Mouse (Mus musculus) olfactory bulb, adult 2 months (tissue): ENCODE results near the gene Pemt. TPM values are rescaled to one million over a fixed set of nuclear protein-coding genes. Genes with fewer than 3 reads are reported as not detected.

ENCODE experiments used
- H3K27ac ChIP-seq: fragments of 200-500 bp; 2 replicates; pipeline ENCODE4 v1.5.1; 2012; ENCODE audit warnings: low read depth, low read length; ENCODE audit not compliant: insufficient read depth
- H3K4me1 ChIP-seq: fragments of 200-500 bp; 2 replicates; pipeline ENCODE4 v1.6.1; 2012; ENCODE audit warnings: low read length; ENCODE audit not compliant: control insufficient read depth, insufficient read depth
- H3K4me3 ChIP-seq: fragments of 200-500 bp; 2 replicates; pipeline ENCODE4 v1.5.1; 2012; ENCODE audit warnings: mild to moderate bottlenecking, low read depth, low read length, moderate library complexity; ENCODE audit not compliant: insufficient read depth
- CTCF ChIP-seq: fragments of 200-500 bp; IDR thresholded peaks from 2 replicates; pipeline ENCODE4 v1.5.1; 2012; ENCODE audit warnings: low read depth, mild to moderate bottlenecking, low read length, moderate library complexity; ENCODE audit not compliant: insufficient read depth
- POLR2A ChIP-seq: fragments of 200-500 bp; IDR thresholded peaks from 2 replicates; pipeline ENCODE4 v1.6.1; 2012; ENCODE audit warnings: mild to moderate bottlenecking, low read depth, low read length, moderate library complexity; ENCODE audit not compliant: insufficient read depth
- WGBS: fragments of 180-500 bp; shearing (Covaris S2); methylation state at CpG from one replicate; pipeline ENCODE4 v1.1.7; 2018; 5-methylcytosine and 5-hydroxymethylcytosine counted together
- polyA plus RNA-seq: library from polyadenylated mRNA; stranded (reverse); fragments of >200 nt; gene quantifications from 2 replicates; pipeline ENCODE4 v1.2.4, GENCODE M21; 2012; ENCODE audit warnings: low replicate concordance; ENCODE audit not compliant: missing spikeins, insufficient read depth, insufficient read length

Gene Pemt
- polyA plus RNA-seq, 1 experiment = not detected

DNA sequence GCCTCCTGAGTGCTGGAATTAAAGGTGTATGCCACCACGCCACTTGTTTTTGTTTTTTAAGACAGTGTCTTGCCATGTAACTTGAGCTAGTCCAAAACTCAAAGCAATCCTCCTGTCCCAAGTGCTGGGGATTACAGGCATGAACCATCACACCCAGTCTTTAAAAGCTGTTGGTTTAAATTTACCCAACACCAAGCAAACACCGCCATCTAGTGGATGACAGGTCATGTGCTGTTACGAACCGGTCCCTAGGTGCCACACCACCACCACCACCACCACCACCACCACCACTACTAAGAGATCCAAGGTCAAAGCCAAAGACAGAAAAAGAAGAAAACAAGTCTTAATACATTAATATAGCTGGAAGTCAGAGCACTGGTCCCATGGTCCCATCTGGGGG, 30.5 kb upstream of the Pemt start:
- no peak for TF ChIP-seq POLR2A
- TF ChIP-seq CTCF = no peak
- no peak overlapping the region for H3K27ac ChIP-seq
- 27% methylated on average over 4 of the region's 4 CpGs for WGBS
- no peak overlapping the region for H3K4me3 ChIP-seq
- peaks cover 2% of the 10 kb centered on the region; the same call in 1 of the 2 replicates for H3K4me1 ChIP-seq

DNA sequence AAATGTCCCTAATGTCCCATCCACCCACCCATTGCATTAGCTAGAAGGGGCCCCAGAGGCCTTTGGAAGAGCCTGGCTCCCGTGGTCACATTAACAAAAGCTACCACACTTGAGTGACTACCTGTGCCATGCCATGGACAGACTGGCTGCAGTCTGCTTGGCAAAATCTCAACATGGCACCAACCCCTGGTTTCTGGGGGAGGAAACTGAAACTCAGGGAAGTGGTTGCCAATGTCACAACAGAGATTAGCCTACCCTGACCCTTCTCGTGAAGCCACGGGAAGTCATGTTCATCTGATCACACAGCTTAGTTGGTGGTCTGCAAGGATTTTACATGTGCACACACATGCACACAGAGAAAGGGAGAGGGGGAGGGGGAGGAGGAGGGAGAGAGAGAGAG, 29.9 kb upstream of the Pemt start:
- WGBS = 76% methylated on average over 3 of the region's 3 CpGs
- H3K4me3 ChIP-seq = no peak overlapping the region
- peaks cover 2% of the 10 kb centered on the region; the same call in 1 of the 2 replicates for H3K4me1 ChIP-seq
- no peak overlapping the region for H3K27ac ChIP-seq
- TF ChIP-seq CTCF (no peak), POLR2A (no peak)

DNA sequence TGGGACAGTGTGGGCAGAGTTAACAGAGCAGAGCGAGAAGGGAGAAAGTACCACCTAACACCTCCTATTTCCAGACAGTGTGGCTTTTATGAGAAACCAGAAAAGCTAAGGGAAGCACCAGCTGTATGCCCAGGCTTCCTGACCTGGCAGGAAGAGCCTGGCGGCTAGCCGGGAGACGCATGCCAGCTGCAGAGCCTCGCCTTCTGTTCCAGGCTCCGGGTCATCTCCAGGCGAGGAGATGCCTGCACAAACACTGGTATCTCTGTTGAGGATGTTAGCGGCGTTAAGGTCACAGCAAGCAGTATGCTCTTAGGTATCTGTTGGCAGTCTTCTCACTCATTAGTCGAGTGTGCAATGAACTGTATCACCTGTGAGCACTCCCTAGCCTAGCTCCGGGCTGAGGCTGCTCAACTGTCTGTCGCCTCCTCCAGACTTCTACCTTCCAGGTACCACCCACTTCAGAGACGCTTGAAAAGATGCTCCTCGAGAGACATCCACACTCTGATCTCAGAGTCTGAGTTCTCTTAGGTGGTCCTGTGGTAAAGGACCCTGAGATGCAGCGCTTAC, 27.7 kb upstream of the Pemt start:
- TF ChIP-seq CTCF (no peak), POLR2A (no peak)
- 62% methylated on average over 15 of the region's 15 CpGs for WGBS
- Histone ChIP-seq H3K27ac (no peak overlapping the region), H3K4me1 (peaks cover 2% of the 10 kb centered on the region; the same call in 1 of the 2 replicates), H3K4me3 (no peak overlapping the region)

- no peak overlapping the region for H3K4me3 ChIP-seq
- peaks cover 2% of the 10 kb centered on the region; the same call in 1 of the 2 replicates for H3K4me1 ChIP-seq
- TF ChIP-seq POLR2A (no peak), CTCF (no peak)
- no peak overlapping the region for H3K27ac ChIP-seq
Measured at GRCm38 (mm10) chr11:60073121-60073520, 26.8 kb upstream of the Pemt start.

GRCm38 (mm10) chr11:60071221-60071620, 24.9 kb upstream of the Pemt start:
- no peak for TF ChIP-seq POLR2A
- TF ChIP-seq CTCF = no peak
- H3K4me1 ChIP-seq = peaks cover 2% of the 10 kb centered on the region; the same call in 1 of the 2 replicates
- no peak overlapping the region for H3K27ac ChIP-seq
- no peak overlapping the region for H3K4me3 ChIP-seq
- WGBS = 91% methylated on average over 6 of the region's 6 CpGs

- no peak overlapping the region for H3K4me3 ChIP-seq
- TF ChIP-seq POLR2A (no peak), CTCF (0 out of 2 replicates have a peak, but pooled peaks have one; percentile 13)
- H3K27ac ChIP-seq = no peak overlapping the region
- WGBS = 26% methylated on average over 8 of the region's 8 CpGs
- peaks cover 2% of the 10 kb centered on the region; the same call in 1 of the 2 replicates for H3K4me1 ChIP-seq
Measured at GRCm38 (mm10) chr11:60070599-60070998, 24.3 kb upstream of the Pemt start.

- TF ChIP-seq CTCF (no peak), POLR2A (no peak)
- H3K4me3 ChIP-seq = no peak overlapping the region
Measured at GRCm38 (mm10) chr11:60068631-60069030, 22.3 kb upstream of the Pemt start.

DNA sequence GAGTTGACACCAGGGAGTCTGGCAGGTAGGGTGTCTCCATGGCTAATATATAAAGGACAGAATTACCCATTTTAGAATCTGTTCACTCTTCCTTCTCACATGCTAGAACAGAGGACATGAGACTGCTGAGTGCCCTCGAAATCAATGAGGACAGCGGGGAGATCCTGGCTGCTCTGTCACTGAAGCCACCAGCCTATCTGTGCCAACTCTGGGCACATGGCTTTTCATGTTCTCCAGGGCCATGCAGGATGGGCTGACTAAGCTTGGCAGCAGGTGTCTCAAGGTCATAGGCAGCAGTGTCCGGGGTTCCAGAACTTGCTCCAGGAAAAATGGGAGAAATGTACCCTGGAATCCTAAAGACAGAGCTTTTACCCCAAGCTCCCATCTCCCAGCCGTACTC, 21.4 kb upstream of the Pemt start:
- Histone ChIP-seq H3K4me3 (no peak overlapping the region), H3K4me1 (no peaks in the 10 kb centered on the region), H3K27ac (no peak overlapping the region)
- no peak for TF ChIP-seq POLR2A
- WGBS = 88% methylated on average over 4 of the region's 4 CpGs

More at GRCm38 (mm10) chr11:60068631-60069030, 22.3 kb upstream of the Pemt start:
- Histone ChIP-seq H3K27ac (no peak overlapping the region), H3K4me1 (no peaks in the 10 kb centered on the region)

- 80% methylated on average over 1 of the region's 1 CpGs for WGBS
- no peak overlapping the region for H3K4me3 ChIP-seq
- no peaks in the 10 kb centered on the region for H3K4me1 ChIP-seq
- TF ChIP-seq CTCF = no peak
- no peak for TF ChIP-seq POLR2A
- H3K27ac ChIP-seq = no peak overlapping the region
Measured at GRCm38 (mm10) chr11:60065267-60065666, 19.0 kb upstream of the Pemt start.

DNA sequence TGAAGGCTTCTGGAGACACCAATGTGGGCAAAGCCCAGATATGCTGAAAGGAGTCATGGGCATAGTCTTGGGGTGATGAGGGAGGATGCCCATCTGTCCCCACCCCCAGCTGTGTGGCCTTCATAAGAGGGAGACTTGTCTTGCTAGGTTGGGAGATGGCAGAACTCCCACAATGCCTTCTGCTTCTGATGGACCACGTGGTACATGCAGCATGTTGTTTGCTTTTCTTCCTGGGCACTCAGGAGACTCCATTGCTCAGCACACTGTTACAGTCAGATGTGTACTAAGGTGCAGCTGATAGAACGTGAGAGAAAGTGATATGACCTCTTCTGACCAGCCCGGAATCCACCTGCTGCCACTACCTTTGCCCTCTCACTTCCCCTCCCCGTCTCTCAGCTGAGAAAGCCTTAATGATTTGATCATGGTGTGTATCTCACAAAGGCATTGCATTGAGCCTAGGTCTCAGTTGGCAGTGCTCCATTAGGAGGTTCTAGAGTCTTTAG, 15.3 kb upstream of the Pemt start:
- H3K4me3 ChIP-seq = no peak overlapping the region
- H3K4me1 ChIP-seq = peaks cover 4% of the 10 kb centered on the region; the same call in 1 of the 2 replicates
- no peak overlapping the region for H3K27ac ChIP-seq
- WGBS = 78% methylated on average over 4 of the region's 4 CpGs
- TF ChIP-seq CTCF = no peak
- TF ChIP-seq POLR2A = no peak
